Mouse (Mus musculus) cerebellum, adult 11-12 months (tissue): ENCODE results near the gene Cttnbp2nl.

Experiments
- DNase-seq: peaks from one replicate; pipeline ENCODE4 v3.0.0; 2022

Cttnbp2nl gene

DNA sequence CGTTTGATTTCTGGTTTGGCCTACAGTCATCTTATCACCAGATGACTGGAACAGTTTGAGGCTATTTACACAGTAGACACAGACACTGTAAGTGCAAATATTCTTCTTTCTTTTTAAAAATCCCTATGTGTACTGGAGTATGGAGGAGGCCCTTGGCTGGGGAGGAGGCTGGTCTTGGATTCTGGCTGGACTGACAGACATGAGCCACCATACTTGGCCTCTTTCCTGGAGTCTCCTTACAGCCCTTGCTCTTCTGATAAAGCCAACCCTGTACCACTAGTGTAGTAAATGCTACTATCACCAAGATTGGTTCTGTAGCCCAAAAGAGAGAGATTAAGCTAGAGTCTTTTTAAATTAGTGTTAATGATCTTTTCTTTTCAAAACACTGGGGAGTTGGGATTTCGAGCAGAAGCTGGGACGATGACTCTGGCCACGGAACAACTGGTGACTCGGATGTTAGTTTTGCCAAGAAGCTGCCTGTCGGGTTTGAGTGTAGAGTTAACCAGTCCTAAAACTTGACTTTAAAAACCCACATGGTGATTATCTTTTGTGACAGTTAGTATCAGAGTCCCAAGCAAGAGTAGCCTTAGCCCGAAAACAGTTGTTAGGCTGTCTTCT is 40.1 kb downstream of the Cttnbp2nl start:
- DNase-seq: no peak

DNA sequence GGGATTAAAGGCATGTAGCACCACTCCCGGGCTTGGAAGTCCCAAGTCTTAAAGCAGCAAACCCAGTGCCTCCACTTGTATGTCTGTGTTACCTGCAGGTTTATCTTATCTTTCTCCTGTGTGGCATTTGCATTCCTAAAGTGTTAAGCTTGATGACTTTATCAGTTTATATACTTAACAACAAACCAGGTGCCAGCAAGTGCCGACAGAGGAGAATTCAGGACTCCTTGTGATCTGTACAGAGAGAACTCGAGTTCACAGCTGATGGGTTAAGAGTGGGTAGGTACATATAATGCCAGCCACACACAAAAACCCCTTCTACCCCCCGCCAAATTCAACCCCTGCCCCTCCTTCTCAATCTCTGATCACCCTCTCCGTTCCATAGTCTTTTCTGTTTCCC is 41.1 kb downstream of the Cttnbp2nl start:
- no peak for DNase-seq

- no peak for DNase-seq
Observed at GRCm38 (mm10) chr3:105010681-105011339, 42.1 kb downstream of the Cttnbp2nl start.

GRCm38 (mm10) chr3:105008070-105008469 is 44.9 kb downstream of the Cttnbp2nl start:
- DNase-seq: no peak

- DNase-seq: no peak
Observed at GRCm38 (mm10) chr3:105006101-105006500, 46.8 kb downstream of the Cttnbp2nl start.

GRCm38 (mm10) chr3:105005561-105006065 is 47.3 kb downstream of the Cttnbp2nl start:
- DNase-seq: no peak

GRCm38 (mm10) chr3:105005011-105005410 is 47.9 kb downstream of the Cttnbp2nl start:
- DNase-seq: no peak

GRCm38 (mm10) chr3:105003960-105004463 is 48.9 kb downstream of the Cttnbp2nl start:
- no peak for DNase-seq

- no peak for DNase-seq
Observed at GRCm38 (mm10) chr3:105001374-105001773, 51.6 kb downstream of the Cttnbp2nl start.

DNA sequence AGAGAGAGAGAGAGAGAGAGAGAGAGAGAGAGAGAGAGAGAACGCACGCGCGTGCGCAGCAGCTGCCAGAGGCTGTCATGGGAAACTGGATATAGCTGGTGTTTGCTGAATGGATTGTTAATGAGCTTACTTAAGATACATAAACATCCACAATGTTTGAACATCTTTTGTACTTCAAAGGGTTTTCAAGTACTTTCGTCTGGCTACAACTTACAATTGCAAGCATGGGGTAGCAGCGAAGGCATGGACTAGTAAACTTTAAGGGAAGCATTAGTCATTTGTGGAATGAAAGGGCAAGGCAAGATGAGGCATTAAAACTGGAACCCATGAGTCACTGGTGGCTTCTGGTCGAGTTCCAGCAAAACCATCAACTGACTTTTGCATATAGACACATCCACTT is 52.4 kb downstream of the Cttnbp2nl start:
- no peak for DNase-seq

DNA sequence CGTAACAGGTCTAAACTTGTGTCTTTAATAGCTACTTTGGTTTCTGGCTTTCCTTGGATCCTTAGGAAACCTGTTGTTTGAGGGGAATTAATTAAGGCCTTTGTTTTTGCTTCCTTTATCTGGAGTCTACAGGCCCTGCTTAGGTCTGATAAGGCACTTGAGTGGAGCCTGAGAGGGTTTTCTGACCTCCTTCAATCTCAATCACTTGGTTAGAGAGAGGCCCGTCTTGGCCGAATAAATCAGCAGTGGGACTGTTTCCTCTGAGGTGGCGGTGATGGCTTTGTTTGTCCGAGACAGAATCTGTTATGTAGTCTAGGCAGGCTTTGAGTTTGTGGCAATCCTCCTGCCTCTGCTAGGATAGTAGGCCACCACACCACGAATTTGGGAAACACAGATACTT is 55.4 kb downstream of the Cttnbp2nl start:
- no peak for DNase-seq

DNA sequence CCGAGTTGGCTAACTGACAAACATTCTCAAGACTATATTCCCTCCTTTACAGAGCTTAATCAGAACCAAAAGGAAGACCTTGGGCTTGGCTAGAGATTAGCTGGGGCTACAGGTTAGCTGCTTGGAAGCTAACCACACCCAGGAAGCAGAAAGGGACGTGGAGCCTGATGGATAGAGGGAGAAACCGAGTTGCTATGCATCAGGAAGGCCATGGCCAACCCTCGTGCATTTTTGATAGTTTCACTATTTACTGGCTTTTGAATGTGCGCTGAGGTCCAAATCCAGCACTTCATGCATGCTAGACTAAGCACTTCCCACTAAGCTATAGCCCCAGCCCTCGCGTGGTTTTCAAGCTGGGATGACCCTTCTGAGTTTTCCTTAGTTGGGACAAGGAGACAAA is 57.2 kb downstream of the Cttnbp2nl start:
- no peak for DNase-seq

DNA sequence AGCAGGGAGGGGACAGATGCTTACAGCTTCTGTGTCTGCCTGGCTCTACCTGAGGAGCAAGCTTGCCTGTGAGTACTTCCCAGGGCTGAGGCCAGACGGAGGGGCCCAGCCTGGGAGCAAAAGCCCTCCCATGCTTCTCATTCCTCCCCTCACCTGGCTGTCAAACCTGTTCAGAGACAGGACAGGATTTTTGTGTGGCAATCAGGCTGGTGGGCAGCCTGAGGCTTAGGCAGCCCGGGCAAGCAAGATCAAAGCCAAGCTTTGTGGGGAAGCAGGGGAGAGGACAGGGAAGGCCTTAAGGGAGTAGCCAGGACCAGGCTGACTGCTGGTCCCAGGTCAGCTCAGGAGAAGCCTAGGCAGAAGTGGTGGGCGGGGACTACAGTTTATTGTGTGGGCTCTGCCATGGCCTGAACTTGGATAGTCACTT is 58.5 kb downstream of the Cttnbp2nl start:
- no peak for DNase-seq

DNA sequence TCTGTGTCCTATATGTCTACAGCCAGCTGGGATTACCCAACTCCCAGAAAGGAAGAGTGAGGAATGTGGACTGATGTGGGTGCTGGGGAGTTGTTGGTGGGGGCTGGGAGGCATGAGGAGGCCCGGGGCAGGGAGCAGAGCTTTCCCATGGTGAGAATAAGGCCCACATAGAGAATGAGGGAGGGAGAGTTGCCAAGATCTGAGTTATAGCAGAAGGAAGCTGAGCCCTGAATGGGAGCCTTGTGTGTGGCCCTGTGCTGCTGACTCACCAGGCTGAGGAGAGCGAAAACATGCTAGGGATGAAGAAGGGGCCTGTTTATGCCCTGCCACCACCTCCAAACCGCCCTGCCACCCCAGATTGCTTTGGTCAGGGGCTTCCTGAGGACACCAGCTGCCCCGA is 59.1 kb downstream of the Cttnbp2nl start:
- DNase-seq: peak; percentile 33

GRCm38 (mm10) chr3:104992709-104993388 is 60.1 kb downstream of the Cttnbp2nl start:
- peak; percentile 82 for DNase-seq

GRCm38 (mm10) chr3:104991703-104992102 is 61.2 kb downstream of the Cttnbp2nl start:
- DNase-seq: no peak

DNA sequence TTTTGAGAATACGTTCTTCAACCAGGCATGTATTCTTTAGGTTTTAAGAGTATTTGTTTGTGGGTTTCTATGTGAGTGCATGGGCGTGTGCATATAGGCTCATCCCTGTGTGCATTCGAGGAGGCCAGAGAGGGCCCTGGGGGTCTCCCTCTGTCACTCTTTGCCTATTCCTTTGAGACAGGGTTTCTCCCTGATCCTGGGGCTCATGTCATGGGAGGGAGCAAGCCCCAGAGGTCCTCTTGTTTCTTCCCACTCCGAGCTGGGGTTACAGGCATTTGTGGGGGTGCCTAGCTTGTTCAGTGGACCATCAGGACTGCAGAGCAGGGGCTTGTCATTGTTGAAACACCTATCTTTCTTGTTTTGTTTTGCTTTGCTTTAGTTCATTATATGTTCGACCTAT is 65.1 kb downstream of the Cttnbp2nl start:
- DNase-seq: no peak

DNA sequence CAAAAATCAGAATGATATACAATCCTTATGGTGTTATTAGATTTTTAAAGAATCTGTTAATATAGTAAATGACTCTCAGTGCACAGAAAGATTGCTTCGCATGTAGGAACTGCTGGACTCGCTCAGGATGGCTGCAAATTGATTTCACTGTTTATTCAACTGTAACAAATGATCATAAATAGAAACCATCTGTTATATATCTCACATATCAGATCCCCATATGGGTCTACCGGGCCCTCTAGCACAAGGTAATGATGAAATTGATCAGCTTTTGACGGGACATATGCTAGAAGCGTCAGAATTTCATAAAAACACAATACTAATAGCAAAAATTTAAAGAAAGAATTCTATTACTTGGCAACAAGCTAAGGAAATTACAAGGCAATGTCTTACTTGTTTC is 73.2 kb downstream of the Cttnbp2nl start:
- DNase-seq: no peak

GRCm38 (mm10) chr3:104967548-104968300 is 85.2 kb downstream of the Cttnbp2nl start:
- DNase-seq: peak; percentile 28

DNA sequence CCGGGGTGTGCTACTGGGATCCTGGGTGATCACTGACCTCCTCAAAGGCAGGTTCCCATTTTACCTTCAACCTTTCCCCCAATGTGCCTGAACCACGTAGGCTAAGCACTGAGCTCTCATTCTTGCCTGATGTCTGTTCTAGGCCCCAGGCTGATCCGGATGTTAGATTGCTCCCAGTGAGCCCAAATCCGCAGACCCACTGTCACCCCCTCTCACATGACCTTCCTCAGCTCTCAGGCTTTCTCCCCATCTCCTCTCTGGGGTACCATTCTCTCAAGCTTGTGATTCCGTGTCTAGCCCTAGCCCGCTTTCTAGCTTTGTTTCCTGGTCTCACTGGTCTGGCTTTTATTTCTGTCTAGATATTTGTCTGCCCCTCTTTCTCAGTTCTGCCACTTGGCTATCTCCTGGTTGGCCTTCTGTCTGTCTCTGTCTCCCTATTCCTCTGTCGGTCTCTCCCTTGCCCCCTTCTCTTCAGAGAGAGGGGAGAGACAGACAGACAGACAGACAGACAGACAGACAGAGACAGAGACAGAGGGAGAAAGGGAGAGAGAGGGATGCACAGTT is 86.9 kb downstream of the Cttnbp2nl start:
- DNase-seq: no peak

DNA sequence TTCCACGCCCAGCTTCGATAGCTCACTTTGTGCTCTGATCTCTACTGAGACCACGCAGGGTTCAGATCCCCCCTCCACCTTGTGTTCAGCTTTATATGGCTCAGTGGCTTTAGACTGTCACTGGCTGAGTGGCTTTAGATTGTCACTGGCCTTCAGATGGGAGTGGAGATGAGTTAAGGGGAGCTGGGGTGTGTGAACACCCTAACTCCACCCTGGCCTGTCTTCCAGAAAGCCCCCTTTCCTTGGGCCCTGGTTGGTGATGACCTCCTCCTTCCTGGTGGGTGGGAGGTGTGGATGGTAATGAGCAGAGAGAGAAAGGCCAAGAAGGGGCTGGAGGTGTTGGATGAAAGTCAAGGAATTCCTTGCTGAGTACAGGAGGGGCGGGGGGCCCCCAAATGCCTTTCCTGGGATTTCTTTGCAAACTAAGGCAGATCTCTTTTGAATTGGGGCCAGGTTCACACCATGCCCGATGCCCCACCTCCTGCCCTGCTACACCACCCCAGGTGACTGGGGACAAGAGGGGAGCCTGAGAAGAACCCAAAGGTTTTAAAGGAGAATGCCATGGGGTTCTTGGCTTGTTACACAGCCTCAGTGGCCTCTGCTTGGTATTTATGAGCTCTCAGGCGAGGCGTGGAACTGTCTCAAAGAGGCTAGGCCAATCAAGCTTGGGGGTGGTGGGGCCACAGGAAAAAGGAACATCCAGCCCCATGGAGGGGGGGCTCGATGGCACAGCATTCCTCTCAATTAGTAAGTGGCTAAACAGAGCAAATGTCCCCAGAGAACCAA is 87.7 kb downstream of the Cttnbp2nl start:
- DNase-seq: no peak
